Mouse (Mus musculus) E14TG2a.4 (cell line): ENCODE results near the gene C1rl.

Experiments
- CTCF ChIP-seq: conservative IDR thresholded peaks from 2 replicates; pipeline ENCODE4 v1.5.1; 2014; ENCODE audit warnings: low read length
- POU5F1 ChIP-seq: IDR thresholded peaks from 2 replicates; pipeline ENCODE4 v1.6.1; 2014; ENCODE audit warnings: low read length, borderline replicate concordance

DNA sequence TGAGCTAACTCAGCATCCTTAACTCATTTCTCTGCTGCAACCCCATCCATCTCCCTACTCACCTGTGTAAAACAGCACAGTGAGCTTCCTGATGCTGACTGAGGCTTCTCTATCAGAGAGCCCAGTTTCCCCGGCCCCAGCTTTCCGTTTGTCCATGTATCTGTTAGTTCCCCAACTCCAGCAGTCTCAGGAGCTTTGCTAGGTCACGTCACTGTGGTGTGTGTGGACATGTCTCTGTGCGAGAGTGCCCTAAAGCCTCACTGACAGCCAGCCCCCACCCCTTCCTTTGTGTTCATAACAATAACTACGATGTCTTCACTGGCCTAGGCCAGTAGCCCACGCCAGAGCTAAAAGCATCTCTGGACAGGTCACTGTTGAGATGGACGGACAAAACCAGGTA lies 16.7 kb upstream of the C1rl start:
- TF ChIP-seq CTCF, result no peak
- no peak for TF ChIP-seq POU5F1
